Mouse (Mus musculus) lung, adult 2 months (tissue): ENCODE data around the gene Lmod2. TPM values are rescaled to one million over a fixed set of nuclear protein-coding genes. Genes with fewer than 3 reads are reported as not detected.

ENCODE experiments used
- DNase-seq: peaks from one replicate; pipeline ENCODE4 v3.0.0; 2022
- H3K4me1 ChIP-seq: fragments of 200-500 bp; 2 replicates; pipeline ENCODE4 v1.6.1; 2011; ENCODE audit warnings: low read length; ENCODE audit not compliant: control insufficient read depth, insufficient read depth
- H3K4me3 ChIP-seq: fragments of 200-500 bp; replicated peaks from 2 replicates; pipeline ENCODE3; 2011; ENCODE audit warnings: low read depth, mild to moderate bottlenecking, control low read depth, low read length; ENCODE audit errors: extremely low read depth
- CTCF ChIP-seq: fragments of 200-500 bp; IDR thresholded peaks from 2 replicates; pipeline ENCODE4 v1.5.1; 2011; ENCODE audit warnings: mild to moderate bottlenecking, low read length, control low read depth; ENCODE audit not compliant: insufficient read depth
- POLR2A ChIP-seq: fragments of 200-500 bp; IDR thresholded peaks from 2 replicates; pipeline ENCODE4 v1.6.1; 2011; ENCODE audit warnings: low read depth, mild to moderate bottlenecking, control low read depth, low read length, borderline replicate concordance; ENCODE audit errors: extremely low read depth
- WGBS: fragments of 180-500 bp; shearing (Covaris S2); methylation state at CpG from one replicate; pipeline ENCODE4 v1.1.7; 2018; 5-methylcytosine and 5-hydroxymethylcytosine counted together
- polyA plus RNA-seq: library from polyadenylated mRNA; depleted of rRNA; stranded (reverse); fragments of >200 nt; gene quantifications from 2 replicates; pipeline ENCODE4 v1.2.3, GENCODE M21; 2012; rRNA removed

The Lmod2 gene
- polyA plus RNA-seq = 2.3 and 6.4 TPM in 2 replicates

DNA sequence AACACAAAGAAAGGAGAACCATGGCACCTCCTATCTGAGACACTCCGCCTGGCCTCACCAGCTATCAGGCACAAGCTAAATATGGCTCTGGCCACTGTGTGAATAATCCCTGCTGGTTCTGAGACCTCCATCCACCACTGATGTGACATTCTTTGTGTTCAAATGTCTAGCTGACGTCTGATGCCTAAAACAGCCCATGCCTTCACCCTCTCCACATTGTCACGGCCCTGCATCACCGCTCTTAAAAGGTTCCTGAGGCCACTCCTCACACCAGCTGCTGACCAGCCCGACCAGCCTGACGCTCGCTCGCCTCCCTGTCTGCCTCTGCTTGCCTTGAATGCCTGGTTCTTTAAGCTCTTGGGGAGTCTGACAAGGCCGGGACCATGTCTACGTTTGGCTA, at the start of gene Lmod2:
Gene Lmod2, plus strand, starts transcription at position 263 of the 400 bp plus-strand sequence.
- Histone ChIP-seq H3K4me1 (peaks cover 6% of the 10 kb centered on the region), H3K4me3 (no peak within 1 kb of the TSS)
- TF ChIP-seq POLR2A (no peak), CTCF (no peak)
- DNase-seq = no peak
- WGBS = 70% methylated on average over 10 of the region's 10 CpGs

DNA sequence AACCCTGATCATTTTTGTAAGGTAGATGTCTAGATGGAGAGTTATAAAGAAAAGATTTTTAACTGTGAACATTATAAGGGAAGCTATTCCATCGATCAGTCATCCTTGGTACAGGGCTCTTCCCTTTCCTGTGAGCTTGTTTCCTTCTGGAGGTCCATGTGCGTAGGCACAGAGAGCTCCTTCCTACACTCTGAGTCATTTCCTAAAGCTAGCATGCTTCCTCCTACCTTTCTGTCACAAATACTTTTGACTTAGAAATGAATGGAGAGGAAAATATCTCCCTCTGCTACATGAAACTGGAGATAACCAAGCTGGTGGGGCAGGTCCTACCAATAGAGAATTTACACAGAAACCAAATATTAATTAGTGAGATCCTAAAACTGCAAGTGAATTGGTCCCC, 47.8 kb upstream of the Lmod2 start:
- peaks cover under 1% of the 10 kb centered on the region for H3K4me1 ChIP-seq
- no peak overlapping the region for H3K4me3 ChIP-seq
- TF ChIP-seq CTCF (no peak), POLR2A (no peak)
- DNase-seq = no peak
- WGBS = 51% methylated on average over 2 of the region's 2 CpGs

DNA sequence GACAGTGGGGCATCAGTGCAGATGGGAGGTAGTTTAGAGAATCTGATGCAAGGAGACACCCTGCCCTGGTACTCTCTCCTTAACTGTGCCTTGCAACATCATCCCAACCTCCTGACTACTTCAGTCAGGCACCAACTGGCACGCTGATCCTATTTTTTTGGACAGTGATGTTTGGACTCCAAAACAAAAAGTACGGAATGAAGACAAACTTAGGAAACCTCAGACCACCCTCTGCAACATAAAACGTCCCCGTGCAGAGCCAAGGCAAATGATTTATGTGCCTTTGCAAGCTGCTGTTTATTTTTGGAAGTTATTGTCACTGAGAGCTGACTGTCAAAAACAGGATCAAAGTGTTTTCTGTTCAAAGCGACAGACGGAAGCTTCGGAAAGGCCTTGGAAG, 45.5 kb upstream of the Lmod2 start:
- 29% methylated on average over 7 of the region's 7 CpGs for WGBS
- no peak for DNase-seq
- H3K4me1 ChIP-seq = peaks cover 5% of the 10 kb centered on the region
- TF ChIP-seq CTCF (no peak), POLR2A (no peak)
- no peak overlapping the region for H3K4me3 ChIP-seq

- Histone ChIP-seq H3K4me1 (peaks cover 5% of the 10 kb centered on the region), H3K4me3 (peak overlapping the region; percentile 53)
- WGBS = 42% methylated on average over 11 of the region's 11 CpGs
- no peak for TF ChIP-seq CTCF
- TF ChIP-seq POLR2A = no peak
- DNase-seq = no peak
Measured at GRCm38 (mm10) chr6:24554427-24555086, 43.0 kb upstream of the Lmod2 start.

- 72% methylated on average over 2 of the region's 2 CpGs for WGBS
- Histone ChIP-seq H3K4me1 (peaks cover 5% of the 10 kb centered on the region), H3K4me3 (no peak overlapping the region)
- DNase-seq = no peak
- TF ChIP-seq CTCF (no peak), POLR2A (no peak)
Measured at GRCm38 (mm10) chr6:24555488-24555887, 42.1 kb upstream of the Lmod2 start.

DNA sequence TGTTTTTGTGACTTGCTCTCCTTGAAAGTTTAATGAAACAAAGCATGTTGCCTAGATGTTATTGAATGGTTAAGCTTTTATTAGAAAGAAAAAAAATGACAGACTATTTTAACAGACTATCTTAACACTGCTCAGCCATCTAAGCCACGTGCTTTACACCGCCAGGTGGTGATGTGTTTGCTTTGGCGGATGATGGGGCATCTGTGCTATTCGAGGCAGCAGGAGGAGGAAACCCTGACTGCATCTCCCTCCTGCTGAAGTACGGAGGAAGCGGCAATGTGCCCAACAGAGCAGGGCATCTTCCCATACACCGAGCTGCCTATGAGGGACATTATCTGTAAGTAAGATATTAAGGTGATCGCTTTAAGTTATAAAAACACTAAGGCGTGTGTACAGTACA, 33.5 kb upstream of the Lmod2 start:
- 64% methylated on average over 9 of the region's 9 CpGs for WGBS
- H3K4me3 ChIP-seq = no peak overlapping the region
- TF ChIP-seq CTCF (no peak), POLR2A (no peak)
- DNase-seq = no peak
- H3K4me1 ChIP-seq = no peaks in the 10 kb centered on the region

DNA sequence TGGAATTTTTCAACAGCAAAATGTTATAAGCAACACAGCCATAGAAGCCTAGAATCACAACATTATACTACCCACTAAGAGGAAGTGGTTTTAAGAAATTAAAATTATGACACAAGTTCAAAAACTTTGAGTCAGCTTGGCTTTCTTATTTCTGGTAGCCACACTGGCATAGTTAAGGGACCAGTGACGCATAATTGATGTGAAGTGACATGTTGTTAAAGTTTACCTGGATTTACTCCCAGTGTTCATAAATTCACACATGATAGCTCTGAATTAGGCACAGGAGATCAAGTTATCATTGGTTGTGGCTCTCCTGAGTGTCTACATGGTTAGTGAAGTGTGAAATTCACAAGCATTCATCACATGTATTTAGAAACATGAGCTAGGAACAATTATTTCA, 32.7 kb upstream of the Lmod2 start:
- H3K4me1 ChIP-seq = no peaks in the 10 kb centered on the region; the same call in 1 of the 2 replicates
- no peak overlapping the region for H3K4me3 ChIP-seq
- TF ChIP-seq POLR2A (no peak), CTCF (no peak)
- no peak for DNase-seq
- WGBS = 83% methylated on average over 1 of the region's 1 CpGs

DNA sequence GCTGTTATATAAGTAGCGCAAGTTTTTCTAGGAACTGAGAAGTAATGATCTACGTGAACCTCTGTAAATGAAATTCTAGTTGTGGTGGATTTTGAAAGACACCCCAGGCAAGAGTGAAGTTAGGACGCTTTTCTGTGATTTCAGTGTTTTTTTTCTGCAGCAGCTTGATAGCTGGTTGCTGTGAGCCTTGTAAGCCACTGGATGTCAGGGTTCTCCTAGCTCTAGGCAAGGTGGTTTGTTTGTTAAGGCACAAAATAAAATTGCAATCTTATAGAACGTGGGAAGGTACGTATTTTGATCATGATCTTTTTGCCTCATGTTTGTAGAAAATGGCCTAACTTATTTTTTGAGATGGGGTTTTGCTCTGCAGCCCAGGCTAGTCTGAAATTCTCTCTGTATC, 28.6 kb upstream of the Lmod2 start:
- H3K4me3 ChIP-seq = no peak overlapping the region
- TF ChIP-seq POLR2A (no peak), CTCF (peak; percentile 23; the same call in 1 of the 2 replicates)
- 73% methylated on average over 5 of the region's 5 CpGs for WGBS

GRCm38 (mm10) chr6:24569711-24570110, 27.9 kb upstream of the Lmod2 start:
- no peak for DNase-seq
- Histone ChIP-seq H3K4me1 (no peaks in the 10 kb centered on the region; the same call in none of the 2 replicates), H3K4me3 (no peak overlapping the region)
- 70% methylated on average over 1 of the region's 1 CpGs for WGBS
- TF ChIP-seq POLR2A = no peak
- no peak for TF ChIP-seq CTCF

More for the DNA sequence above, 28.6 kb upstream of the Lmod2 start:
- no peaks in the 10 kb centered on the region; the same call in none of the 2 replicates for H3K4me1 ChIP-seq
- no peak for DNase-seq

- TF ChIP-seq POLR2A = no peak
- TF ChIP-seq CTCF = no peak
- Histone ChIP-seq H3K4me1 (no peaks in the 10 kb centered on the region; the same call in none of the 2 replicates), H3K4me3 (no peak overlapping the region)
- WGBS = 61% methylated on average over 11 of the region's 11 CpGs
- DNase-seq = no peak
Measured at GRCm38 (mm10) chr6:24570278-24570677, 27.3 kb upstream of the Lmod2 start.
